Mouse (Mus musculus) kidney, postnatal 36 days (tissue): ENCODE data around the gene Dclk1.

Experiments used
- DNase-seq, 2 experiments: peaks; one replicate each; pipeline ENCODE4 v3.0.0; 2021 to 2022; ENCODE audit warnings: mixed read lengths in 2 of 2

Gene Dclk1

DNA sequence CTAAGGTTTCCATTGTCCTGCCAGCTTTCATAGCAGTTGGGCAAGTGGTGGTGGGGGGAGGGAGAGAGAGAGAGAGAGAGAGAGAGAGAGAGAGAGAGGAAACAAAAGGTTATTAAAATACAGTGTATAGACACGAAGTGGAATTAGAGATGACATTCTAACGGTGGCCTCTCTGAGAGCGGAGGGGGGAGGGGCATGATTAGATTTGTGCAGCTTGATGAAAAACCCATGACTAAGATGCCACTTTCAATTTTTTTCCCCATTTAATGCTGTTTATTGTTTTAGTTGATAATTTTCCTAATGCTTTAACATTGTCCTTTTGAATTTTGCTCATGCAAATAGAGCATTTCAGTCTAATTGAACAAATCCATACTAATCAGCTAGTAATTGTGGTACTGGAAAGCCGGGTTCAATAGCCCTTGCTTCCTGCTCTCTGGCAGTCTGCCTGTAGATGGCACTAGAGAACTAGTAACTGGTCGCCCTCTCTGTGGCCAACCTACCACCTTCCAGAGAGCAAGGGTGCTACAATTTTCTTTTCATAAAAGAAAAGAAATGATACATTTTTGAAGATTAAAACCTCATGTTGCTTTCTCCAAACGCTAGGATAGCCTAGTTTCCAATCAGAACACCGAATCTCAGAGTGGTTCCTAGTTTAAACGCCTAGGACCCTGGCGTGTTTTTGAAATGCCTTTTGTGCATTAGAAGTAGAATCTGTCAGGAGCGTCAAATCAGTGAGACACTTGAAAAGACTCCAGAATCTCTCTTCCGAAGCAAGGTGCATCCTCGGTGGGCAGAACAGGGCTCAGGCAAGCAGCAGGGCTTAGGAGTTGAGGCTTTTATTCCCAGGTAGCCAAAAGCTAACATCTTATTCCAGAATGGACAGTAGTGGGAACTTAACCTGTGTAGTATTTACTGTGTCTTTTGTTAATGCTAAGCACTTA lies 278.3 kb downstream of the Dclk1 start:
- peak; percentile 69 to 83 for DNase-seq

DNA sequence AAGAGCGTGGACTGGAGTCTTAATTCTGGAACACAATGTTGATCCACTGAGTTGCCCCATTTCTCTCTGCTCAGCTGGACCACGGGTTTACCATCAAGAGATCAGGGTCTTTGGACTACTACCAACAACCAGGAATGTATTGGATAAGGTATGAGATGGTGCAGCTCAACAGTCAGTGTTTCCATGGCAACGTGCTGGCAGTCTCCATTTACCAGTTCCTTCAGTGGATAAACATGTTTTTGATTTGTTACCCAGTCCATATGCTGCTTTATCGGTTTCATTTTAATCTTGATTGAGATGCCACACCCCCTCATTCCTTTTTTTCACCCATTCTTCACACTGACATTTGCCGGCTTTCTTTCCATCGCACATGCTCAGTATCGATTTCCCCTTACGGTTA lies 279.6 kb downstream of the Dclk1 start:
- DNase-seq, result no peak

DNA sequence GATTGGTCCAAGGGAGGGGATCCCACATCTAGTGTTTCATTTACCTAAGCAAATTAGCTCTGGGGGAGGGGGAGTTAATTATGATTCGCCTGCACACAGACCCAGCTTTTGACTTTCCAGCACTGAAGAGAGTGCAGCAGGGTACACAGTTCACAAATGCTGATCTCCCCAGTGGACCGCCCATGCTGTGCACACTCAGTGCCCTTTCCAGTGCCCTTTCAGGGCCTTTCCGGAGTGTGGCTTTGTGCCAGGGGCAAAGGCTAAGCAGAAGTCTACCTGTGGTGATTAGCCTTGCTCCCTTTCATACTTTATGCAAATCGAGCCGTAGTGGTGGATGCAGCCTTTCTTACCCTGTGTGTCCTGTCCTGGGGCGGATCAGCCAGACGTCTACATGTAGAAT lies 281.1 kb downstream of the Dclk1 start:
- DNase-seq, result peak; percentile 60 to 74

DNA sequence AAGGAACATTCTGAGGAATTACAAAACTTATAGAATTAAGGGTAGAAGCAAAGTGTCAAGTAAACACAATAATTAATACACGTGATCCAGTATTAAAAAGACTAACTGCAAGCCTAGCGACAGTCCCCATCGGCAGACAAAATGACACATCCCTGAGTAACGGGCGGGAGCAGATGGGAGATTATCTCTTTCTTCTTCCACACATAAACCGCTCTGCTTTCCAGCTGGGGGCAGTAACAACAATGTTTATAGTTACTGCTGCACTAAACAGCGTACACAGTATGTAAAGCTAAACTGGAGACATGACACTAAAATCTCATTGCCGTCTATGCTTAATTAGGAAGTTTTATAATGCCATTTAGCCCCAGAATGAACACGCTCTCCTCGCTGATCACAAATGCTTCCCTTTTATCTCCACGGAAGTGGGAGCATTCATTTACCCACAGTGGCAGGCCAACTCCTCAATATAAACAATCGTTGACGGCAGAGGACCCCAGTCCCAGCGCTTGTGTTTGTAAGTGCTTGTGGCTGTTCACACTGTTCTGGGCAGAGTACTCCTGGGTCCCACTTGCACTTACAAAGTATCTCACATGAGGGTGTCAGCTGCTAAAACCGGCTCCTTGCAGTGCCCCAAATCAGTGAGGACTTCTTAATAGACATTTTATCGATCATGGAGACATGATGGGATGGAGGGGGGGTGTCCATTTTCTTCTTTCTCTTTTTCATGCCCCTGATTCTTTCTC lies 281.7 kb downstream of the Dclk1 start:
- no peak for DNase-seq

DNA sequence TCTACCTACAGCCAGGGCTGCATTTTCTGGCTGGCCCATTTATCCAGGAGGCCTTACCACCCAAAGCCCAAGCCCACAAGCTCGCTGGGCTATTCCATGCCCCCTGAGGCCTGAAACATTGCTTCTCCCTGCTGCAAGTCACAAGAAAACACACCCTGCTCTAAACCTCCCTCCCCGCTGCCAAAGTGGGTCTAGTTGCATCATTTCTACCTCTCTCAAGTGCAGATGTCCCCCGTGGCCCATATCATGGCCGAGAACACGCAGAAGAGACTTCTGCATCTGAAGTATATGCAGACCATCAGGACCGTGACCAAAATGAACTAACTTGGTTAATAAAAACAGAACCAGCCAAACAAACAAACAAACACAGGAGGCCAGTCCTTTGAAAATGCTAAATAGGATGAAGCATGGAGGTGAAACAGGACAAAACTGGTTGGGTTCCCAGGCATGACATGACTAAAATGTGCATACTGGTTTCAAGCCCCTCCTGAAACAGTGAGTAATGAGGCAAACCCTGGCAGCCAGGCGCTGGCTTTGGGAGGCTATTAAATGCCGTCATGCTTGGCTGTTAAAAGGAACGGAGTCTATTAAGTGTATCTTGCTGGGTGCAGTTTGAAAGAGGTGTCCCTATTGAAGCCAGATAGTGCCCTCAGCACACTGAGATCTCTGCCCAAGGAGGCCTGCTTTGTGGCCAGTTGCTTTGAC lies 282.5 kb downstream of the Dclk1 start:
- peak in 1 of 2 experiments; percentile 9 for DNase-seq

DNA sequence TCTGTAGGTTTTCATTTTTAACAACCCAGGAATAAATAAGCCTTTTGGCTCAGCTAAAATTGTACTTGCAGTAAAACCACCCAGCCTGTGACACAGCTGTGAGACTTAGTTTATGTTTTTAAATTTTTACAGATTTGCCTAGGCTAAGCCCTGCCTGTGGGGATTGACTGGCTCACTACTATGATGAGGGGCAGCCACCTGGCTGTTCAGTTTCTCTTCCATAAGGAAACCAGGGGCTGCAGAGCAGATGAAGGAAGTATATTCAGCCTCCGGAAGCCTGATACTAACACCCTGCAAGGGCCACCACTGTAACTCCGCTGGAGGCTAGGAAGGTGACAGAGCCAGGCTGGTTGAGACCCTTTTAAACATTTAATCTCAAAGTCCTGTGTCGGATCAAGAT lies 284.3 kb downstream of the Dclk1 start:
- DNase-seq, result no peak

DNA sequence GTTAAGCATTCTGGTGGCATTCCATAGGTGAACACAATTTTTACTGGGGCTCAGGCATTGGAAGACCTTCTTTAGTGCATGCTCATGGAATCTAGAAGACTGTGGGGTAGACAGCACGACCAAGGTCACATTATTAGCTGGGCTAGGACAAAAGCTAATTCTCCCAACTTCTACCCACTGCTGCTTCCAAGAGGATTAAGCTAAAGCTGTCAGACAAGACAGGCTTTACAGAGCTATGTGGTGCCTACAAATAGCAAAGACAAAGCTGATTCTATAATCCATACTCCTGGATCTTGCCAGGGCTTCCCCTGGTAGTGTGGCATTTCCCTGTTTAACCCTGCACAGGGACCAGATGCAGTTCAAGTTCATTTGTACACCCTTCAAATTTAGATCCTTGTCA lies 285.4 kb downstream of the Dclk1 start:
- DNase-seq, result no peak

DNA sequence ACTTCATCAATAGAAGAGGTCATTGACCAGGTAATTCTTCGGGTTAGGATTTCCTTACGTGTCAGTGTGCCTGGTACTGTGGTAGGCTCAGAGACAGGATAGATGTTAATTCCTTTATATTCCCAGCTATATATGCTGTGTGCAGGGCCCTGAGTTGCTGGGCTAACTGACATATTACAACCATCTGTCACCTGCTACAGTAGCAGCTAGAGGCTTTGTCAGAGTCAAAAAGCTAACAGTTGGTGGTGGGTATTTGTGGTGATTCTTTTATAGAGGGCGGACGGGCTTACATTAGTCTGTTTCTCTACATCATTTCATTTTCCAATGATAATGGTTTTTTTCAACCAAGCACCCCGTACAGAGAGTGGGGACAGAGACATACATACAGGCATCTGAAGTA lies 285.8 kb downstream of the Dclk1 start:
- DNase-seq, result no peak

DNA sequence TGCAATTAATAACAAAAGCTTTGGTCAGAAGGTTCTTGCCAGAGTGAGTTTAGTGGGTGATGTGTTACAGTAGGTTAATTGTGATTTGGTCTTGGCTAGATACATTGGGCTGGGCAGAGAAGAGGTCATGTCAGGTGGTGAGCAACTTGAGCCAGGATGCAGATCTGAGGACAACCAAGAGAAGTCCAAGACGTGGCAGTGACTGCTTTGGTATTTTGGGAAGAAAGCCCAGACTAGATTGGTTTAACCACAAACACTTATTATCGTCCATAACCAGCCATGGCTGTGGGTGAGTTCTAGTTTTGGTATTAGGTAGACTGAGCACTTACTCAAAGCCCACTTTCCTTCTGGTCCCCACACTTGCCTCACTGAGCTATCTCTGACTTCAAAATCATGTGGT lies 287.2 kb downstream of the Dclk1 start:
- DNase-seq, result no peak

DNA sequence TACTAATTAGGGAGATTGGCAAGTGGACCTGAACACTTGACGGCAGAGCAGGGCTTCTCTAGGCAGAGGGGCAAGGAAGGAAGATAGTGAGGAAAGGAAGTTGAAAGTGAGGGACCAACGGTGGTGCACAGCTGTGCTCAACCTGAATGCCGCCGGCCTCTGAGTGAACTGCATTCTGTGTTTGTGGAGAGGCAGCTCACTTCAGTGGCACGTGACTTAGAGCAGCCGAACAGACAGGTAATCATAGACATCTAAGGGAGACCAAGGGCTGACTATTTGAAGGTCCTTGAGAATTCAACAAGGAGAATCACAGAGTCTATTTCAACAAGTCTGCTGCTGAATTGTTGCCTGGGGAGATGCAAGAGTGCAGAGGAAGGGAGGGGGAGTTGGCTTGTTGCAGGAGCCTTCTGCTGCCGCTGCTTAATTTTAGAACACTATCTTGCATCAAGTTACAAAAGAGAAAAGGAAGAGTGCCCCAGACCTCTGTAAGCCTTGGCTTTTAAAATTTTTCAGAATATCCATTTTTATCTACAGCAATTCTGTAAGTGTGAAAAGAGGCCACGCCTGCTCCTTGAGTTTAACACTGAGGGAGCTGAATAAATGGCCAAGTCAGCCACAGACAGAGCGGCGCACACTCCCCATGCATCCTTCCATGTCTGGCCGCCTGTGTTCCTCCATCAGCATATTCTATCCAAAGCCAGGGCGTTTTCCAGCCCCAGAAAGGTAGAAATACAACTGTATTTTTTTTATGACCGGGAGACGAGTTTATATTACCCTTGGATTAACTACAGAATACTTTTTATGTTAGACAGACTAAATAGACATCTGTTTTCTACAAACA lies 289.3 kb downstream of the Dclk1 start:
- DNase-seq, result no peak

DNA sequence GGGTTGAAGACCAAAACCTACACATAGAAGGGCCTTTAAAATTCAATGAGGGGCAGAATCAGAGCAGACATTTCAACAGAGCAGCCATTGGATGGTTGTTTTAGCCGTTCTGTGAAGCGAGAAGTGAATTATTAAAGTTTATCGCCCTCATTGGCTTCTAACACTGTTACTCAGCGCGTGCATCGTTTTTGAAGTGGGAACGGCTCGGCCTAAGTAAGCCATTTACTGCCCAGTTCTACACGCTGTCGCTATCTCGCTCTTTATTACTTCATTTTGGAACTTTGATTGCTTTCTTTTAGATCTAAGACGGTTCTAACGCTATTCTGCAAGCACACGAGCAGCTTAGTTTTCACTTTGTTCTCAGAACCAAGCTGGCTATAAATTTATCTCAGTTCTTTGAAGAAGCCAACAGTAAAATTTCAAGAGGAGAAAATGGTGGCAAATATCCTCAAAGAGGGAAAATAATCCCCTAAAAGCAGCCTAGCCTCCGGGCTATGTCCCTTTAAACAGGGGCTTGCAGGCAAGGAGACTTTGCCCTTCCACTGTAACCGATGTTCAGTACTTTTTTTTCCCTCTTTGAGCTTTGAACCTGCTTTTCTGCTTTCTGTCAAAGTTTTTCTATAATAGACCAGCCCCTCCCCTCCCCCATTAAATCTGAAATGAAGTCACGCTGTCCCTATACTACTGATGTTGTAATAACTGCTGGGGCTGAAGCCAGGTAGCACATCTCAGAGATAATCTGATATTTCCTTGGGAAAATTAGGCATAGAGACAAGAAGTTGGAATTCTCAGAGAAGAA lies 290.2 kb downstream of the Dclk1 start:
- DNase-seq, result peak; percentile 19 to 46

DNA sequence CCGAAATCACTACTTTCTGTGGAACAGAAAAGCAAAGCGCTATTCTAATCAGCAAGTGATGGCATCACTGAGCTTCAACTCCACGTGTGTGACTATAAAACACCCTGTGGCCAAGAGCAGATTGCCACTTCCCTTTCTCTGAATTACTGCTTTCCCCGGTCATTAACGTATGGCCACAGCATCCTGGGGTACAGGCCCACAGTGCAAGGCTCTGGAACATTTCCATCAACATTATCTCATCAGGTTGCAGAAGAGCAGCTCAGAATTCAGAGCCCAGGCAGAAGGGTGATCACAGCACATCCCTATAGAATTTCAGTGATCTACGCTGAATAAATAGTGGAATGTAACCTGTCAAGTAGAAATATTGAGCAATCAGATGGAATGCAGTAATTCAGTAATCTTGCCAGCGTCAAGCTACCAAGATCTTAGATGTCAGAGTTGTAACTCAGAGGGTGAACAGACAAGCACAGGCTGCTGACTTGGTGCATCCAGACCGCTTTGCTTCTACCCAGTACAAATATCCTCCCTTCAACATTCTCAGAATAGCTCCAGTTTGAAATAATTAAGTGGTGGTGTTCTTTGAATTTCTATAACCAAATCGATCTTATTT lies 293.5 kb downstream of the Dclk1 start:
- no peak for DNase-seq

DNA sequence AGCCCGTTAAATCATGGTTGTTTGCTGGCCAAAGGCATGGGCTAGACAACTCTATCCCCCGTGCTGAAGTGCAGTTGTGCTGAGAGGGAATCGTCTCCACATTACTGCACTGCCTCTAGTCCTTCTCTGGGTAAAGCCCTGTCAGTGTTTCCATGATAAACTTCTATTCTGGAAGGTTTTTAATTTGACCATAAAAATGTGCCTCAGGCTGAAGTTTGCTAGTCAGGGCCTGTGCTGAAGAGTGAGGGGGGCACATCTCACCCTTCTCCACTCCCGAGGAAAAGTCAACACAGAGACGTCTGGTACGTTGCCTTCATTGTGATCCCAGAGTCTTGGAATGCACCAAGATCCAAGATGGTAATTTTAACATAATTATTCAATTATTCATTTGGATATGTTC lies 294.7 kb downstream of the Dclk1 start:
- no peak for DNase-seq

DNA sequence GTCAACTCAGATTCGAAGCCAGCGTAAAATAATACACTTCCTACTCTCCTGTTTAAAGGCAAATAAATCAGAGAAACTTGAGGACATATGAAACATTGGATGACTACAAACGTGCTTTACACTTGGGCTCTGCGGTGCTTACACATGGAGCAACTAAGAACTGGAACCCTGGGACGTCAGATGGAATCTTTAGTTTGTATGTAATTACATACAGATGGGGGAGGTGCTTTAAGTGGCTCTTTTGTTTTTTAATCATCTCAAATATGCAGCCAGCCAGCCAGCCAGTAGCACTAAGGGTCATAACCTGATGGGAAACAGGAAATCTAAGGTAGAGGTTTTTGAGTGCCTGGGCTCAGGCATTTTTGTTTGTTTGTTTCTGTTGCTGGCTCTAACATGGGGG lies 295.6 kb downstream of the Dclk1 start:
- no peak for DNase-seq

DNA sequence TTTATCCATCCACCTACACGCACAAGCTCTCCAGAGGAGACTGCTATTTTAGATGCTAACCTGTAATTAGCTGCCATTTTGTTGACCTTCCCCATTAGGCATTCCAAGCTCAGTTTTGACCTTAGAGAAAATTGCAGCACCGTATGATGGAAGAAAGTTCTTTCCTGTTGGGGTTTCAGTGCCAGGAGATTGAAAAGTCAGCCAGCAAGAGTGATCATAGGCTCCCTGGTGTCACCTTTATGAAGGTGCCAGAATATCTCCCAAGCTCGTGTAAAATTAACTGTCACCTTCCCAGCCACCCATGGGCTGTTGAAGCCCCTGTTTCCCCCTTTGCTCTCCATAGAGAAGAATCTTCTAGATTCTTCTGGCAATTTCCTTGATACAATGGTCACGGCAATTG lies 297.2 kb downstream of the Dclk1 start:
- no peak for DNase-seq

DNA sequence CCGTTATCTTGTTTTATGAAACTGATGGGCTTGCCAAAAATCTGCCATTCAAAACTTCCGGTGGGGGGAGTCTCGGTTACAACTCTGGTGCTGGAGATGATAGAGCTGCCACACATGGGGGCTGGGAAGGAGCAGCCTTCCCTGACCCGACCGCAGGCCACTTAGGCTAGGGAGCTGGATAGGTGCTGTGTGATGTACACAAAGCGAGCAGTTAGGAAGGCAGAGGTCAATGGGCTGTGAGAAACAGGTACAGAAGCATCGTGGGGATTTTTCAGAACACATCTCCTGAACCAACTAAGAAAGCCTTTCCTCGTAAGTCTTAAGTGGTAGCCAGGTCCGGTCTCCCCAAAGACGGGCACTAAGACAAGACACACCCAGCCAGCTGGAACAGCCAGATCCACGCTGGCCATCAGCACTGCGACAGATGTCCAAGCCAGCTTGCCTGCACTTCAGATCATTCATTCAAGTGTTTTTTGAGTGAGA lies 297.7 kb downstream of the Dclk1 start:
- DNase-seq, result no peak

DNA sequence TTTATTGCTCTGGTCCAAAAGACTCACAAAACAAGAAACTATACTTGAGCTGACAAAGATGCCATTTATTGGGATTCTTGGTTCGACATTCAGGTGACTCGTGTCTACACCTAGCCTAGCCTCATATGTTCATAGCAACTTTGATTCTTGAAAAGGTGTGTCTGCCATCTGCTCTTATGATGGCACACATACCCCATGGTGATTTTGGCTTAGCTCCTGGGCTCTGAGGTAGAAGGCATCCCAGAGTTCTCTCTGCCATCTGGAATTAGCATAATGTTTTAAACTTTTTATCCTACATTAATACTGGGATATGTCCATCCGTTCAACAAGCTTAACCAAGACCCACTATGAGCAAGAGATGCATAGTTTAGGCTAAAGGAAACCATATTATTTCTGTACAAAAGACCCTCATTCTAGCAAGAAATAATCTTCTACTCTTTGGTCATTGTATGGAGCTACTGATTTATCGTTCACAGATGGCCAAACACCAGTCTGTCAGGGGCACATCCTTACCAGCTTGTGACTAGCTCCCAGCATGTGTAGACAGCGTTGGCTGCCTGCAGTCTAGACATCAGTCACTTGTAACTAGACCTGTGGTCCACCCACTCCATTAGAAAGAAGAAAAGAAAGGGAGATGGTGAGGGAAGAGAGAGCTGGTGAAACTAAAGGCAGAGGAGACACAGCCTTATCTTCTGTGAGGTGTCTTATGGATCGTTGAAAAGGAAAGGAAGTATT lies 298.4 kb downstream of the Dclk1 start:
- no peak for DNase-seq

DNA sequence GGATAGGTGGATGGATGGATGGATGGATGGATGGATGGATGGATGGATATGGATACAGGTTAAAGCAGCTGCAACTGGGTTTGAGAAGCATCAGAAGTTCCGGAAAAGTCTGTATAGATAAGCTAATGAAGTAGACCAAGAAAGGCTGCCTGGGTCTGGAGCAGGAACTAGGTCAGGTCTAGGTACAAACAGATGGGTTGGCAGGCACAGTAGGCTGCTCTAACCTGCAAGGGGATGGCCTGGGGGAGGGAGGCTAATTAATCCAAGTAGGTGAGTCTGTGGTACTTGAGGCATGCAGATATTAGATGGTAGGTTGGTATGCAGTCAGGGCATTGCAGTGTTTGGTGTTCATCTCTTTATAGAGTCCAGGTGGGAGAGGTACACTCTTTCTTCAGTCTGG lies 299.6 kb downstream of the Dclk1 start:
- no peak for DNase-seq

DNA sequence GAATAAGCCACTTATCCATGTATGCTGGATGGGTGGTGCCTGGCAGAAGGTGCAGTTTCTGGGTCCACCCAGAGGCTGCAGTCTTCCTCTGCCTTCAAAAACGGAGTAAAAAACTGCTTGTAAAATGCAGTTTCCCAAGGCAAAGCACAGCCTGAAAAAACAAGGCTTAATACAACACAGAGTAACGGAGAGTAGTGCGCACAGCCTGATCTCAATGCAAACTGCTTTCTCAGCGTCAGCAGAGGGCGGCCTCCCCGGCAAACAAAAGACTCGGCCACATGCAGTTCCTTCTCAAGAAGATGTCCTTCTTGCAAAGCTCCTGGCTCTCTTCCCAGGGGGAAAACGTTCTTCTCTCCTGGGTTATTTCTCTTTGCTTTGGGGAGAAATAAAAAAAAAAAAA lies 300.1 kb downstream of the Dclk1 start:
- peak; percentile 29 to 56 for DNase-seq

DNA sequence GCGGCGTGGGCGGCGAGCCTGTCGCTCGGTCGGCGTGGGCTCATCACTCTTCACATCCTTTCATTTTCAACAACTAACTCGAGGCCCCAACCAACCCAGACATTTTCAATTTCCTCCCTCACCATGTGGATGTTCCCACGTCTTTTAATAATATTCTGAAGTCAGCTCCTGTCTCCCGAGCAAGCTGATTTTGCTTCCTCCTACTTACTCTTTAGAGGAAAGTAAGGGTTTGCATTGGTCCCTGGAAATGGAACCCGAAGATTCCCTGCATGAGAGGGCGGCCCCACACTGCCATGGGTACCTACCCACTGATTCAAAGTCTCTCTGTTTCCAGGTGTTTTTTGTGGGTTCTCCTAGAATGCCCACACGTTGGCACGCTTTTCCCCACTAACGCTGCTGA lies 300.8 kb downstream of the Dclk1 start:
- no peak for DNase-seq
